Comparison of ENCODE assay signal across 8 mouse cellular contexts in the genomic region with DNA sequence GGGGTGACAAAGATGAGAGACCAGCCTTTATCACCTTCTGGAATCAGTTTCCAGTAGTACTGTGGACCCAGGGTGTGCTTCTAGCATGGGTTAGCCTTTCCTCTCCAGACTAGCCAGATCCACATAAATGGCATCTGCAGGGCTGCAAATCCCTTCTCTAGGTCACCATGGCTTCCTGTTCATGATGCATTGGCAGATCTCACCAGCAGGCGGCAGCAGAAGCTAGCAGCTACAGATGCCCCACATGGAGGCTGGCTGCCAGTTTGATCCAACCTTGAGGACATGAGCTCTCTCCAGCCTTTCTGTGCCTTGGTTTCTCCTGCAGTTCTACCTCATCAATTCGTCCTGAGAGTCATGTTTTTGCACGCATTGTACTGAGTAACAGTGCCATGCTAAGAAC. TPM values are rescaled to one million over a fixed set of nuclear protein-coding genes. Genes with fewer than 3 reads are reported as not detected.
DNase-seq lines count a peak whose midpoint lies in the region; ATAC-seq and TF ChIP-seq lines count a peak whose summit lies in the region.

No protein-coding gene starts in this region.

- H3K79me3 ChIP-seq in C2C12 (ENCODE audit: low read depth): no peaks in the 10 kb centered on the region

- no peaks in the 10 kb centered on the region for H3K36me3 ChIP-seq in C2C12 (ENCODE audit: control insufficient read depth, insufficient read depth)

- ATAC-seq in granulocyte monocyte progenitor cell, adult 5-6 weeks (replicated peaks; ENCODE audit: poor library complexity, severe bottlenecking): peak; percentile 92

- H3K27me3 ChIP-seq in C2C12 (ENCODE audit: control insufficient read depth, insufficient read depth, insufficient read length): peaks cover 4% of the 10 kb centered on the region

- no peak overlapping the region for H3K4me3 ChIP-seq in C2C12 (ENCODE audit: insufficient read depth, poor library complexity, severe bottlenecking)
- no peak overlapping the region for H3K4me3 ChIP-seq in lung, adult 2 months (replicated peaks; ENCODE audit: extremely low read depth, low read depth, low read length)

- peak; percentile 74 for DNase-seq in R1 (ENCODE audit: low read depth, low spot score)
- peak; percentile 43 to 46 for DNase-seq in cerebellum, postnatal 36 days
- peak; percentile 33 to 83 for DNase-seq in layer of hippocampus, adult 18-20 months (ENCODE audit: low spot score in 2 of 2)
- peak; percentile 63 for DNase-seq in lung, adult 2 months
- DNase-seq in right cerebral cortex, postnatal 25 days: peak; percentile 68
- peak; percentile 59 for DNase-seq in yolk sac, embryonic 10.5 days (ENCODE audit: low spot score)

- TF ChIP-seq POLR2A in lung, adult 2 months (IDR thresholded peaks at IDR 0.05; ENCODE audit: borderline replicate concordance, extremely low read depth, low read depth, low read length): no peak

- 36% methylated on average over 3 of the region's 3 CpGs for WGBS in lung, adult 2 months

- TF ChIP-seq CTCF in C2C12 (IDR thresholded peaks at IDR 0.05; ENCODE audit: control insufficient read depth, insufficient read depth, insufficient read length): peak; percentile 77
- peak; percentile 88 for TF ChIP-seq CTCF in lung, adult 2 months (IDR thresholded peaks at IDR 0.05; ENCODE audit: insufficient read depth, low read length)

- H3K4me1 ChIP-seq in lung, adult 2 months (ENCODE audit: control insufficient read depth, insufficient read depth, low read length): no peaks in the 10 kb centered on the region

- H3ac ChIP-seq in C2C12 (ENCODE audit: control insufficient read depth, insufficient read length, low read depth): no peak overlapping the region

- H3K79me2 ChIP-seq in C2C12 (ENCODE audit: control insufficient read depth, insufficient read depth): no peaks in the 10 kb centered on the region

TF ChIP-seq in C2C12, 6 proteins besides CTCF, POLR2A, EP300 and RAD21:
- no peak for TF ChIP-seq MYOD1 (IDR thresholded peaks at IDR 0.05; ENCODE audit: control insufficient read depth, insufficient read length, low read depth)
- no peak for TF ChIP-seq MYOG (IDR thresholded peaks at IDR 0.05; ENCODE audit: control insufficient read depth, extremely low read depth, insufficient read length)
- no peak for TF ChIP-seq CEBPB (IDR thresholded peaks at IDR 0.05; ENCODE audit: low read depth)
- TF ChIP-seq MAX (IDR thresholded peaks at IDR 0.05): no peak
- TF ChIP-seq USF1 (IDR thresholded peaks at IDR 0.05; ENCODE audit: low read depth): no peak
- TF ChIP-seq FOSL1 (IDR thresholded peaks at IDR 0.05; ENCODE audit: insufficient read depth, low read length, poor library complexity, severe bottlenecking): no peak

RNA-seq across cellular contexts. Expression of a gene that starts 13.6 kb away (rescaled TPM):
- 19.3 TPM for polyA plus RNA-seq in C2C12 (2012; fragmentation: generic; extraction: Trizol)
- 0.73 TPM in 1 of 2 replicates, not detected in the other for total RNA-seq in granulocyte monocyte progenitor cell, adult 5-6 weeks (2014; fragmentation: Nextera tagmentation)
- total RNA-seq in granulocyte monocyte progenitor cell, adult 5-6 weeks (2017): 0.46 TPM in 1 of 2 replicates, not detected in the other
- total RNA-seq in layer of hippocampus, adult 18-20 months (2021): 1 to 10 TPM; 5.0 to 5.4 TPM
- 14.5 and 19.4 TPM in 2 replicates for polyA plus RNA-seq in lung, adult 2 months (2012; rRNA removed)
